Mouse (Mus musculus) small intestine, adult 2 months (tissue): ENCODE measurements at regions not wholly inside any gene's neighbourhood (a gene's known extent, or its start where the extent isn't known, plus 50 kb on each side); places are given as distances from the start of the nearest gene placed in this dataset.

Experiments
- H3K27ac ChIP-seq: fragments of 200-500 bp; 2 replicates; pipeline ENCODE4 v1.5.1; 2012; ENCODE audit warnings: low read depth, low read length, control low read depth, inconsistent platforms; ENCODE audit not compliant: insufficient read depth
- H3K27me3 ChIP-seq: fragments of 200-500 bp; 2 replicates; pipeline ENCODE4 v1.6.1; 2012; ENCODE audit warnings: mild to moderate bottlenecking, moderate library complexity, low read length, inconsistent platforms; ENCODE audit not compliant: control insufficient read depth, insufficient read depth
- H3K36me3 ChIP-seq: fragments of 200-500 bp; 2 replicates; pipeline ENCODE4 v1.6.1; 2012; ENCODE audit warnings: mild to moderate bottlenecking, low read length, control low read depth, inconsistent platforms; ENCODE audit not compliant: control insufficient read depth, insufficient read depth
- H3K4me1 ChIP-seq: fragments of 200-500 bp; 2 replicates; pipeline ENCODE4 v1.6.1; 2012; ENCODE audit warnings: low read length, inconsistent platforms, mixed read lengths; ENCODE audit not compliant: control insufficient read depth, insufficient read depth, insufficient read length
- H3K4me3 ChIP-seq: fragments of 200-500 bp; 2 replicates; pipeline ENCODE4 v1.5.1; 2012; ENCODE audit warnings: low read depth, mild to moderate bottlenecking, control low read depth, inconsistent platforms, low read length, moderate library complexity
- CTCF ChIP-seq: fragments of 200-500 bp; IDR thresholded peaks from 2 replicates; pipeline ENCODE4 v1.5.1; 2012; ENCODE audit warnings: low read depth, mild to moderate bottlenecking, control low read depth, inconsistent platforms, low read length, moderate library complexity, mixed read lengths; ENCODE audit not compliant: insufficient replicate concordance, insufficient read length; ENCODE audit errors: extremely low read depth
- POLR2A ChIP-seq: fragments of 200-500 bp; IDR thresholded peaks from 2 replicates; pipeline ENCODE4 v1.6.1; 2012; ENCODE audit warnings: low read depth, mild to moderate bottlenecking, control low read depth, inconsistent platforms, low read length, moderate library complexity
- WGBS: fragments of 180-500 bp; shearing (Covaris S2); methylation state at CpG from one replicate; pipeline ENCODE4 v1.1.7; 2018; 5-methylcytosine and 5-hydroxymethylcytosine counted together

DNA sequence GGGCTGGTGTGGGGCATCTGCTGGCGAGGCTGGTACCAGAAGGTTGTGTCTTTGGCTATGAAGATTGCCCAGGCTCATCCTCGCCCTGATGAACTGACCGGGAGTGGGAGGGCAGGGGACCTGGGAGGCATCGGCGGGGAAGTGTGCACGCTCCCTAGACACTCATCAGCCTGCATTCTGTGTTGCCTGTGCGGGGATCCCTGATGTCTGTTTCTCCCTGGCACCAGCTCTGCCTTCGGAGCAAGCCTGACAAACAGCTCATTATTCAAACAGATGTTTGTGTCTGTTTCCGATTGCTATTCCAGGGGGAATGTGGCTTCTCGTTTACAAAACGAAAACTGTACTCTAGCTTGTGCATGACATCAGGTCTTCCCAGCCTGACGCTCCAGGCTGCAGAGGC lies 412.3 kb downstream of the Cdh26 start:
- no peak for TF ChIP-seq CTCF
- no peak for TF ChIP-seq POLR2A
- Histone ChIP-seq H3K27me3 (no peaks in the 10 kb centered on the region), H3K4me1 (no peaks in the 10 kb centered on the region), H3K27ac (no peak overlapping the region), H3K36me3 (no peaks in the 10 kb centered on the region), H3K4me3 (no peak overlapping the region)
- 78% methylated on average over 12 of the region's 12 CpGs for WGBS

DNA sequence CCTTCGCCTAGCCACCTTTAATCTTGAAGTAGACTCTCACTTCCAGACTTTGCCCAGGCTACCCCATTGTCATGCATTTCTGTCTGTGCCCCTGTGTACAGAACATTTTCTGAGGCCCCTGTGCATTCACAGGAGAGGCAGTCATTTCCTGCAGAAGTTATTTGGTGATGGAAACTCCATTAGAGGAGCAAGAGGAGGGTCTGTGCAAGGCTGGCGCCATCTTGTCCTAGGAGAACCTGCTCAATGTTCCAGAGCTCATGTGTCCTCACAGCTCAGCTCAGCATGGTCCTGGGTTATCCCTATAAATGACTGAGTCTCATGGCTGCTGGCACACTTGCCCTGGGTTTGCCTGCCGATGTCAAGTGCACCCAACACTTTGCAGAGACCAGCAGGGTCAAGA lies 413.1 kb downstream of the Cdh26 start:
- Histone ChIP-seq H3K4me1 (no peaks in the 10 kb centered on the region), H3K36me3 (no peaks in the 10 kb centered on the region), H3K27me3 (no peaks in the 10 kb centered on the region), H3K4me3 (no peak overlapping the region), H3K27ac (no peak overlapping the region)
- WGBS: 85% methylated on average over 3 of the region's 3 CpGs
- no peak for TF ChIP-seq POLR2A

DNA sequence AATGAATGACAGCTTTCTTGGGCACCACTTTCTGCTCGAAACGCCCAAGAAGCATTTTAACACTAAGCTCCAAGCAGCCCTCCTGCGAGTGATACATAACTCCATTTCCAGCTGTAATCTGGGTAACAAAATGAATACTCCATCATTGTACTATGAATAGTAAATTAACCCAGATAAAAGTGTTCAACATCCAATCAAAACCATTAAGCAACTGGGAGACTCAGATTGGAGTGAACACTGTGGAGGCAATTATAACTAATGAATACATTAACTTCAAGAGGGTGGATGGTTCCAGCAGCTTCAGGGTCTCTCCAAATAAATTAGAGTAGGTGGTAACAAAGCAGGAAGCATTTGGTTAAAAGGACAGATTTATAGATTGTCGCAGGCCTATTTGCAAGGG lies 414.2 kb downstream of the Cdh26 start:
- Histone ChIP-seq H3K36me3 (no peaks in the 10 kb centered on the region), H3K27me3 (no peaks in the 10 kb centered on the region), H3K27ac (no peak overlapping the region), H3K4me1 (no peaks in the 10 kb centered on the region), H3K4me3 (no peak overlapping the region)
- 88% methylated on average over 4 of the region's 4 CpGs for WGBS
- TF ChIP-seq CTCF (no peak), POLR2A (no peak)

DNA sequence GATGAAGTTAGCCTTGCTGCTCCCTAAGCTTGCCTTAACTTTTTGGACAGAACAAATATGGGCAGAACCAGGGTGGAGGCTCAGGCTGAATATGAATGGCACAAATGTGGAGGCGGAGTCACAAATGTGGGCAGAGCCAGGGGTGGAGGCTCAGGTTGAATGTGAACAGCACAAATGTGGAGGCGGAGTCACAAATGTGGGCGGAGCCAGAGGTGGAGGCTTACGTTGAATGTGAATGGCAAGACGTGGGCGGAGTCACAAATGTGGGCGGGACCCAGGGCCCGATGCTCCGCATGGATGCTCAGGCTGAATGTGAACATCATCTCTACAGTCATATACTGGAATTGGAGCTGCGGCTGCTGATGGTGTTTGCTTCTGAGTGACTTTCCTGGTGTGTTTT lies 420.0 kb downstream of the Cdh26 start:
- H3K4me1 ChIP-seq: no peaks in the 10 kb centered on the region
- H3K4me3 ChIP-seq: no peak overlapping the region
- H3K27me3 ChIP-seq: no peaks in the 10 kb centered on the region
- no peak overlapping the region for H3K27ac ChIP-seq
- 83% methylated on average over 10 of the region's 10 CpGs for WGBS
- TF ChIP-seq POLR2A (no peak), CTCF (no peak)
- no peaks in the 10 kb centered on the region for H3K36me3 ChIP-seq

DNA sequence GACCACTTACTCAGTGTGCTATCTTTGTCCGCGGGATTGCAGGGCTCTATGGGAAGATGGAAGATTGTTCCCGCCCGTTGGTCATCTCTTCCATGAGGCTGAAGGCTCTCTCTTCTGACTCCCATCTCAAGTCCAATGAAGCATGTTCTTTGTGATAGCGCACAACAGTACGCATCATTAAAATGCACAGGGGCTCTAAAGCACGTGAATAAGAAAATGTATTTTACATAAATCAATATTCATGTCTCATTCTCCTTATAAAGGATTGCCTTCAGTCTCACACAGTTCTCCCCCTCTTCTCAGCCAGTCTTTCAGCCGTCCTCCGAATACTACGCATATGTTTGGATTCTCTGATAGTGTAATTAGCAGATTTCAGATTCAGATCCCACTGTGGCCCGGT lies 420.4 kb downstream of the Cdh26 start:
- 85% methylated on average over 11 of the region's 11 CpGs for WGBS
- no peaks in the 10 kb centered on the region for H3K36me3 ChIP-seq
- no peaks in the 10 kb centered on the region for H3K4me1 ChIP-seq
- no peak overlapping the region for H3K4me3 ChIP-seq
- H3K27me3 ChIP-seq: no peaks in the 10 kb centered on the region
- H3K27ac ChIP-seq: no peak overlapping the region
- no peak for TF ChIP-seq POLR2A
- no peak for TF ChIP-seq CTCF

- 69% methylated on average over 1 of the region's 1 CpGs for WGBS
- H3K4me1 ChIP-seq: no peaks in the 10 kb centered on the region
- H3K27ac ChIP-seq: no peak overlapping the region
- no peaks in the 10 kb centered on the region for H3K27me3 ChIP-seq
- H3K4me3 ChIP-seq: no peak overlapping the region
- TF ChIP-seq CTCF: no peak
- TF ChIP-seq POLR2A: no peak
- H3K36me3 ChIP-seq: no peaks in the 10 kb centered on the region
Observed at GRCm38 (mm10) chr2:178854012-178854411, 423.7 kb downstream of the Cdh26 start.

- Histone ChIP-seq H3K4me1 (no peaks in the 10 kb centered on the region), H3K27me3 (no peaks in the 10 kb centered on the region), H3K4me3 (no peak overlapping the region), H3K36me3 (no peaks in the 10 kb centered on the region), H3K27ac (no peak overlapping the region)
- no peak for TF ChIP-seq CTCF
- TF ChIP-seq POLR2A: no peak
- WGBS: 43% methylated on average over 2 of the region's 2 CpGs
Observed at GRCm38 (mm10) chr2:178854760-178855159, 424.4 kb downstream of the Cdh26 start.

GRCm38 (mm10) chr2:178862620-178863019 lies 432.3 kb downstream of the Cdh26 start:
- Histone ChIP-seq H3K27me3 (no peaks in the 10 kb centered on the region), H3K27ac (no peak overlapping the region)
- TF ChIP-seq CTCF (no peak), POLR2A (no peak)

More at GRCm38 (mm10) chr2:178862620-178863019, 432.3 kb downstream of the Cdh26 start:
- H3K4me3 ChIP-seq: no peak overlapping the region
- no peaks in the 10 kb centered on the region for H3K36me3 ChIP-seq
- no peaks in the 10 kb centered on the region for H3K4me1 ChIP-seq
